Mouse (Mus musculus): ENCODE data around the gene Tspan18. TPM values are rescaled to one million over a fixed set of nuclear protein-coding genes. Genes with fewer than 3 reads are reported as not detected.

Gene Tspan18
- total RNA-seq, 2 experiments from 2014 or later, result 14.5 to 17.8 TPM

GRCm38 (mm10) chr2:93339373-93340106 is 5.2 kb upstream of the Tspan18 start:
- DNase-seq, result peak; percentile 43

GRCm38 (mm10) chr2:93335996-93336395 is 1.7 kb upstream of the Tspan18 start:
- DNase-seq, result no peak

- DNase-seq, result peak; percentile 92
Observed at GRCm38 (mm10) chr2:93333241-93333816, 976 bp downstream of the Tspan18 start.

GRCm38 (mm10) chr2:93332277-93332676 is 2.0 kb downstream of the Tspan18 start:
- no peak for DNase-seq

- DNase-seq, result no peak
Observed at GRCm38 (mm10) chr2:93331121-93331520, 3.2 kb downstream of the Tspan18 start.

GRCm38 (mm10) chr2:93329120-93329519 is 5.2 kb downstream of the Tspan18 start:
- DNase-seq, result no peak

- DNase-seq, result no peak
Observed at GRCm38 (mm10) chr2:93327915-93328555, 6.3 kb downstream of the Tspan18 start.

- no peak for DNase-seq
Observed at GRCm38 (mm10) chr2:93324681-93325080, 9.6 kb downstream of the Tspan18 start.

GRCm38 (mm10) chr2:93321946-93322345 is 12.4 kb downstream of the Tspan18 start:
- peak; percentile 36 for DNase-seq

GRCm38 (mm10) chr2:93320267-93320666 is 14.0 kb downstream of the Tspan18 start:
- DNase-seq, result no peak

GRCm38 (mm10) chr2:93319598-93319997 is 14.7 kb downstream of the Tspan18 start:
- DNase-seq, result no peak

GRCm38 (mm10) chr2:93318781-93319349 is 15.4 kb downstream of the Tspan18 start:
- no peak for DNase-seq

- DNase-seq, result no peak
Observed at GRCm38 (mm10) chr2:93313768-93314632, 20.3 kb downstream of the Tspan18 start.

GRCm38 (mm10) chr2:93312458-93312857 is 21.8 kb downstream of the Tspan18 start:
- no peak for DNase-seq

- DNase-seq, result no peak
Observed at GRCm38 (mm10) chr2:93309724-93310413, 24.4 kb downstream of the Tspan18 start.

- no peak for DNase-seq
Observed at GRCm38 (mm10) chr2:93306898-93307297, 27.4 kb downstream of the Tspan18 start.

- DNase-seq, result no peak
Observed at GRCm38 (mm10) chr2:93304273-93304634, 30.1 kb downstream of the Tspan18 start.

GRCm38 (mm10) chr2:93303585-93304272 is 30.6 kb downstream of the Tspan18 start:
- DNase-seq, result no peak

- DNase-seq, result no peak
Observed at GRCm38 (mm10) chr2:93303260-93303584, 31.1 kb downstream of the Tspan18 start.

- no peak for DNase-seq
Observed at GRCm38 (mm10) chr2:93297656-93298055, 36.6 kb downstream of the Tspan18 start.
